Mouse (Mus musculus) lung, adult 2 months (tissue): ENCODE results near the gene Lmo1. TPM values are rescaled to one million over a fixed set of nuclear protein-coding genes. Genes with fewer than 3 reads are reported as not detected.

Experiments used
- DNase-seq: peaks from one replicate; pipeline ENCODE4 v3.0.0; 2022
- H3K4me1 ChIP-seq: fragments of 200-500 bp; 2 replicates; pipeline ENCODE4 v1.6.1; 2011; ENCODE audit warnings: low read length; ENCODE audit not compliant: control insufficient read depth, insufficient read depth
- H3K4me3 ChIP-seq: fragments of 200-500 bp; replicated peaks from 2 replicates; pipeline ENCODE3; 2011; ENCODE audit warnings: low read depth, mild to moderate bottlenecking, control low read depth, low read length; ENCODE audit errors: extremely low read depth
- CTCF ChIP-seq: fragments of 200-500 bp; IDR thresholded peaks from 2 replicates; pipeline ENCODE4 v1.5.1; 2011; ENCODE audit warnings: mild to moderate bottlenecking, low read length, control low read depth; ENCODE audit not compliant: insufficient read depth
- POLR2A ChIP-seq: fragments of 200-500 bp; IDR thresholded peaks from 2 replicates; pipeline ENCODE4 v1.6.1; 2011; ENCODE audit warnings: low read depth, mild to moderate bottlenecking, control low read depth, low read length, borderline replicate concordance; ENCODE audit errors: extremely low read depth
- WGBS: fragments of 180-500 bp; shearing (Covaris S2); methylation state at CpG from one replicate; pipeline ENCODE4 v1.1.7; 2018; 5-methylcytosine and 5-hydroxymethylcytosine counted together
- polyA plus RNA-seq: library from polyadenylated mRNA; depleted of rRNA; stranded (reverse); fragments of >200 nt; gene quantifications from 2 replicates; pipeline ENCODE4 v1.2.3, GENCODE M21; 2012

The Lmo1 gene
- polyA plus RNA-seq, 1 experiment: 8.7 TPM

DNA sequence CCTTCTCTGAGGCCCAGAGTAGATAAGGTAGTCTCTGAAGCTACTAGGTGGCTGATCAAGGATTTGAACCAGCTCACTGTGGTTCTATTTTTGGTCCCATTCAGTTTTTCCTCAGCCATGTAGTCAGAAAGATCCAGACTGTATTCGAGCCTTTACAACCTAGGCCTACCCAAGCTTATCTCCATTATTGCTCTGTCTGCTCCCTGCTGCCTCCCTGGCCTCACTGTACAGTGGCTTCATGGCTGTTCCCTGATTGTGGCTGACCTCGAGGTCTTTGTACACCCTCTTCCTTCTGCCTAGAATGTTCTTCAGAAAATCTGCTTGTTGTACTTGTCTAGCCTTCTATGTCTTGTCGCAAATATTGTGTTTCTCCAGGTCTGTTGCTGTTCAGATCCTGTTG is 25.6 kb upstream of the Lmo1 start:
- WGBS: 67% methylated on average over 3 of the region's 3 CpGs
- no peak overlapping the region for H3K4me3 ChIP-seq
- no peaks in the 10 kb centered on the region for H3K4me1 ChIP-seq
- TF ChIP-seq POLR2A: no peak
- no peak for TF ChIP-seq CTCF
- no peak for DNase-seq

DNA sequence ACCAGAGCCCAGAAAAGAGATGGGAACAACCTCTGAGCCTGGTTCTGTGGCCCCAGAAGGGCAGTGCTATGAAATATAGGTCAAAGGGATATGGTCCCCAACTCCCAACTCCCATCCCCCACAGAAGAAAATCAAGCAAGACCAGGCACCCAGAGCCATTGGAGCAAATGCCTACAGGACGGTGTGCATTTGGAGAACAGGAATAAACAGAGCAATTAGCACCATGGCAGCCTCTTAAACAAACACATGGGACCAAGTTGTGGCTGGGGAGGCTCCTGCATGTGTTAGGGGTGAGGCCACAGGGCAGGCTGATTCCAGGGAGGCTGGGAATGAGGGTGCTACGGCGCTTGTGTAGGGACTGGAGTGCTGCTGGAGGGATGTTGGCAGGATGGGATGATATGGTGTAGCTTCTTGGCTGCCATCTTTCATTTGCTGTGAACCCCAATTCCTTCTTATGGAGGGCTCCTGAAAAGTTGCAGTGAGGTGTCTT is 22.2 kb upstream of the Lmo1 start:
- no peak for DNase-seq
- no peaks in the 10 kb centered on the region for H3K4me1 ChIP-seq
- TF ChIP-seq CTCF (no peak), POLR2A (no peak)
- 67% methylated on average over 3 of the region's 3 CpGs for WGBS
- H3K4me3 ChIP-seq: no peak overlapping the region

DNA sequence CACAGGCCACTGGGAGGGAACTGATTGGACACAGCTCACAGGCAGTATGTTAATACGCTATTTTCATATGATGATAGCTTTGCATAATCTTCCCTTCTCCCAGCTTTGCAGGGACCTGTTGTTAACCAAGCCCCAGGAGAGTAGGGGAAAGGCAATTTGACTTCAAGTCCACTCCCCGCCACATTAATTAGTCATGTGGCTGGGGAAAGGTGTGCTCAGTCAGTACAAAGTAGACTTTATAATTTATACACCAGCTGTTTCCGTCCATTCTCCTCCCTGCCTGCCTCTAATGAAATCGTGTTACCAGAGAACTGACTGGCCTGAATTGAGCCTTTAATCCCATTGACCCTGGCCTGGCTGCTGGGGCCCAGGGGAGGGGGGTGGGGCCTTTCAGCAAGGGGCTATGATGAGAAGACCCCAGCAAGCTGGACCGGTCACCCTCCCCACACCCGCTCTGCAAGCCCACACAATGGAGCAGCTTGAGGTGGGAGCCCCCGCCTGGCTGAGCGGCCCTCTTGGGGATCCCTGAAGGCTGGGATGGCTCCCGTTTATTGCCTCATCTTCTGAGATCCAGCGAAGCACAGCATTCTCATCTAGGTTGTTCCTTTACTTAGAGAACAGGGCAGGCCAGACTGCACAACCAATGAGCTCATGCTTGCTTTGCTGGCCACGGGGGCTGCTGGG is 21.5 kb upstream of the Lmo1 start:
- DNase-seq: no peak
- no peak for TF ChIP-seq CTCF
- TF ChIP-seq POLR2A: no peak
- Histone ChIP-seq H3K4me3 (no peak overlapping the region), H3K4me1 (no peaks in the 10 kb centered on the region)
- 50% methylated on average over 11 of the region's 11 CpGs for WGBS

DNA sequence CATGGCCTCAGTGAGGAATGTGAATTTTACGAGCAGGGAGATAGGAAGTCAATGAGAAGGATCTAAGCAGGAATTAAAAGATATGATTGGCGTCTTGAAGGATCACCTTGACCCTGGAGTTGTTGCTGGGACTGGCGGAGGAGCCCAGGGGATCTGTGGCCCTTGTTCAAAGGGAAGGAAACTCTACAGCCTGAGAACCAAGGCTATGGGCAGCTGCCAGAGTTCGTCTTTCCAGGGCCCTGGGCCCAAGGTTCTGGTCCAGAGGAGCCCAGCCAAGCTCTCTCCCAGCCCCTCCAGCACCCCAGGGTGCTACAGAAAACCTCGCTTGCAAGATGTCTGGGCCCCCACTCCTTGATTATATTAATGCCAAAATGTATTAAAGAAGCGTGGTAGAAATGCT is 21.0 kb upstream of the Lmo1 start:
- Histone ChIP-seq H3K4me3 (no peak overlapping the region), H3K4me1 (no peaks in the 10 kb centered on the region)
- no peak for DNase-seq
- TF ChIP-seq POLR2A (no peak), CTCF (no peak)
- WGBS: 71% methylated on average over 6 of the region's 6 CpGs

DNA sequence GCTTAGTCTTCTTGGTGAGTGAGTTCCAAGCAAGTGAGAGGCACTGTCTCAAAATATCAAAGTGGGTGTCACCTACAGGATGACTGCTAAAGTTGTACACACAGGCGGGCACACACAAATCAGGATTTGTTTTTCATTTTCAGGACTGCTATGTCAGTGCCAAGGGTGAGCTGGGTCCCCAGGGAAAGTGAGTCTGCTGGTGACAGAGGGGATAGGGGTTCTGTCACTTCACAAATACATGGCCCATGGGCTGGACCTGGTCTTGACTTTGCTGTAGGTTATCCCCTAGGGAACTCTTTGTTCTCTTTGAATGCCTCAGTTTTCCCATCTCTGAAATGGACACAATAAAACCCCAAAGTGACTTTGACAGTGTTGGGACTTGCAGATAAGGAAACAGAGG is 19.8 kb upstream of the Lmo1 start:
- no peak overlapping the region for H3K4me3 ChIP-seq
- WGBS: 67% methylated on average over 1 of the region's 1 CpGs
- no peak for DNase-seq
- no peaks in the 10 kb centered on the region for H3K4me1 ChIP-seq
- TF ChIP-seq POLR2A: no peak

DNA sequence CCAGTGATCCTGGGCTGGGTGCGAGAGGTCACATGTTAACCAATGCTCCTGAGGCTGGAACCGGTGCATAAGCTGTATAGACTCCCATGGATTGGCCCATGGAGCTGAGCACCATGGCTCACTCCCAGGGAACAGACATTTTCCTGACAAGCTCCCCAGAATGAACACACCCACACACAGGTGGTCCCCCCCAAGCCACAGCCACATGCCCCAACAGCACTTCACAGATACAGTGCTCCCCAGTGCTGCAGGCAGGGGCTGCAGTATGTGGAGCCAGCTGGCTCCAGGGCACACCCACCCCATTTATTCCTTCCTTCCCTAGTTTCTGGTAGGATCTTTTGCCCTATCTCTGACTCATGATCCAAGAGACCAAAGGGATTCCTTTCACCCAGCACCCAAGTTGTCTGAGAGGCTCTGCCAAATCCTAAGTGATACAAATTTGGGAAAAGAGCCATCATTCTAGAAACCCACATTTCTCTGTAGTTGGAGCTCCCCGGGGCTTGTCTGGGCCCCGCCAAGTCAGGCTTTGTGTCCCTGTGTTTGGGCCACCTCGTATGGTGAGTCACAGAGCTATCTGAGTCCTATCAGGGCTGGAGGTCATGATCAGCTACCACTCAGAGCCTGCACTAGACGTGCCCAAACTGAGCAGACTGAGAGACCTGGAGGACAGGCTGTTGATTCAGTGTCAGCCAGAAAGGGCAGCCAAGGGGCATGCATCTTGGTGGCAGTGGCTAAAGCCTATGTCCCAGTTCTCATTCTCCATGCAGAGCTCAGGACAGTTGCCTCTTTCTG is 12.4 kb upstream of the Lmo1 start:
- Histone ChIP-seq H3K4me3 (no peak overlapping the region), H3K4me1 (no peaks in the 10 kb centered on the region)
- no peak for DNase-seq
- WGBS: 66% methylated on average over 6 of the region's 6 CpGs
- no peak for TF ChIP-seq POLR2A
- TF ChIP-seq CTCF: no peak

DNA sequence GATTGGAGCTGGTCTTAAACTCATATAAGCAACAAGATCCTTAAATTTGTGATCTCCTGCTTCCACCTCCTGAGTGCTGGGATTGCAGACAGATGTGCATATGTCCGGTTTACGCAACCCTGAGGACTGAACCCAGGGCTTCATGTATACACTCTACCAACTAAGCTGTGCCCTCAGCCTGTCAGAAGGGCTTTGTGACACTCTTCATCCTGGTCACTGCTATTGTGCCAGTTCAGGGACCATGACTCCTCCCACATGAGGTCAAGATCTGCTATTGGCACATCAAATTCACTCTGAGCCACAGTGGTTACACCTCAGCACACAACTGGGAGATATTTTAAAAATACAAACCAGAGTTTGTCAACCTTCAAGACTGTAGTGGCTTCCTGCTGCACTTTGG is 11.0 kb upstream of the Lmo1 start:
- no peak for TF ChIP-seq POLR2A
- no peak for TF ChIP-seq CTCF
- H3K4me3 ChIP-seq: no peak overlapping the region
- no peak for DNase-seq
- no peaks in the 10 kb centered on the region for H3K4me1 ChIP-seq
- WGBS: 86% methylated on average over 2 of the region's 2 CpGs

DNA sequence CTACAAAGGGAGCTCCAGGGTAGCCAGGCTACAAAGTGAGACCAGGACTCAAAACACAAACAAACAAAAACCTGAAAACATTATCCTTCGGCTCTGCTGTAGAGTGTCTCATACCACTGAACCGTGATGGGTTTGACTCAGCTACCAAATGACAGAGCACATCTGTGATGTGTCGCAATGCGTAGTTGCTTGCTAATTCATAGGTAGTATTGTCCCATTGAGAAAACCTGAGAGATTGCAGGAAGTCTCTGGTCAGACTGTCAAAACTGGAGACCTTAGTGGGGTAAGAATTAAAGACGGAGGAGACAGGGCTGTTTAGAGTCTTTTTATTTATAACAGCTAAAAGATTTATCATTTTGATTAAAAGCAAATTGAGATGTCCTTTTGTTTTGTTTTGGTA is 10.6 kb upstream of the Lmo1 start:
- TF ChIP-seq CTCF (no peak), POLR2A (no peak)
- Histone ChIP-seq H3K4me3 (no peak overlapping the region), H3K4me1 (no peaks in the 10 kb centered on the region)
- WGBS: 68% methylated on average over 5 of the region's 5 CpGs
- DNase-seq: no peak

DNA sequence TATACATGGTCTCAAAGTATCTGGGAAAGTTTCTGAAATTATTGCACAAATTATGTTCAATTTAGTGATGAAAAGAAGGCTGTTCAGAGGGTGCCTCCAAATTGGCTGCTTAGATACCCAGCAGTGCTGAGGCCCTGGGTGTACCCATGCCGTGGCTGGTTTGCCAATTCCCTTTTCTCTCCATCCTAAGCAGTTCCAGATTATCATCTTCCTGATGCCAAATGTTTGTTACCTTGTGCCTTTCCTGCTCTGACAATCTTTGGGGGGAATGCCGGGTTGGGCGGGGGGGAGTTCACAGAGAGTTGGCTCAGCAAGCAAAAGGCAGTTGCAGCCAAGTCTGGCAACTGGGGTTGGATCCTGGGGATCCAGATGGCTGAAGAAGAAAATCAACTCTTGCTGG is 1.7 kb upstream of the Lmo1 start:
- no peak for TF ChIP-seq POLR2A
- TF ChIP-seq CTCF: no peak
- no peak for DNase-seq
- no peak overlapping the region for H3K4me3 ChIP-seq
- 64% methylated on average over 3 of the region's 3 CpGs for WGBS
- peaks cover 2% of the 10 kb centered on the region; the same call in 1 of the 2 replicates for H3K4me1 ChIP-seq
